Mouse (Mus musculus): ENCODE measurements around the gene Chd3.

Chd3 gene

GRCm38 (mm10) chr11:69386758-69387157 is 17.6 kb upstream of the Chd3 start:
- DNase-seq, result peak; percentile 4

- no peak for DNase-seq
Measured at GRCm38 (mm10) chr11:69384979-69385378, 15.8 kb upstream of the Chd3 start.

GRCm38 (mm10) chr11:69382478-69383105 is 13.4 kb upstream of the Chd3 start:
- no peak for DNase-seq

GRCm38 (mm10) chr11:69381356-69381755 is 12.2 kb upstream of the Chd3 start:
- DNase-seq, result no peak

GRCm38 (mm10) chr11:69379600-69379999 is 10.4 kb upstream of the Chd3 start:
- no peak for DNase-seq

- DNase-seq, result no peak
Measured at GRCm38 (mm10) chr11:69377766-69378165, 8.6 kb upstream of the Chd3 start.

GRCm38 (mm10) chr11:69375646-69376045 is 6.4 kb upstream of the Chd3 start:
- DNase-seq, result no peak

- DNase-seq, result no peak
Measured at GRCm38 (mm10) chr11:69373223-69373965, 4.2 kb upstream of the Chd3 start.

GRCm38 (mm10) chr11:69372780-69373170 is 3.6 kb upstream of the Chd3 start:
- DNase-seq, result peak; percentile 35

- peak; percentile 52 for DNase-seq
Measured at GRCm38 (mm10) chr11:69372056-69372779, 3.0 kb upstream of the Chd3 start.

- DNase-seq, result no peak
Measured at GRCm38 (mm10) chr11:69371601-69372000, 2.4 kb upstream of the Chd3 start.

GRCm38 (mm10) chr11:69370817-69371215 is 1.6 kb upstream of the Chd3 start:
- no peak for DNase-seq

- DNase-seq, result peak; percentile 11
Measured at GRCm38 (mm10) chr11:69369990-69370816, 997 bp upstream of the Chd3 start.

- DNase-seq, result peak; percentile 72
Measured at GRCm38 (mm10) chr11:69368356-69369214, 621 bp downstream of the Chd3 start.

- DNase-seq, result peak; percentile 78
Measured at GRCm38 (mm10) chr11:69367616-69368355, 1.4 kb downstream of the Chd3 start.

- DNase-seq, result peak; percentile 35
Measured at GRCm38 (mm10) chr11:69366855-69367615, 2.2 kb downstream of the Chd3 start.

GRCm38 (mm10) chr11:69366157-69366854 is 2.9 kb downstream of the Chd3 start:
- DNase-seq, result peak; percentile 96

GRCm38 (mm10) chr11:69365722-69366121 is 3.5 kb downstream of the Chd3 start:
- peak; percentile 18 for DNase-seq

- peak; percentile 97 for DNase-seq
Measured at GRCm38 (mm10) chr11:69364910-69365309, 4.3 kb downstream of the Chd3 start.

- no peak for DNase-seq
Measured at GRCm38 (mm10) chr11:69364376-69364775, 4.8 kb downstream of the Chd3 start.
